Mouse (Mus musculus) spleen, adult 2 months (tissue): Measurements from ENCODE around the gene Chka. TPM values are rescaled to one million over a fixed set of nuclear protein-coding genes. Genes with fewer than 3 reads are reported as not detected.

Experiments
- DNase-seq, 2 experiments: peaks; one replicate each; pipeline versions ENCODE4 v3.0.0 to v3.0.0-alpha.2; 2012 to 2021; ENCODE audit warnings: low spot score in 2 of 2, low read depth in 1 of 2
- H3K27ac ChIP-seq: fragments of 200-500 bp; 2 replicates; pipeline ENCODE4 v1.5.1; 2012; ENCODE audit warnings: low read length, inconsistent platforms; ENCODE audit not compliant: insufficient read depth
- H3K27me3 ChIP-seq: fragments of 200-500 bp; 2 replicates; pipeline ENCODE4 v1.6.1; 2012; ENCODE audit warnings: mild to moderate bottlenecking, moderate library complexity, low read length, inconsistent platforms; ENCODE audit not compliant: control insufficient read depth, insufficient read depth
- H3K36me3 ChIP-seq: fragments of 200-500 bp; 2 replicates; pipeline ENCODE4 v1.6.1; 2012; ENCODE audit warnings: mild to moderate bottlenecking, low read length, inconsistent platforms; ENCODE audit not compliant: control insufficient read depth, insufficient read depth
- H3K4me1 ChIP-seq: fragments of 200-500 bp; 2 replicates; pipeline ENCODE4 v1.6.1; 2011; ENCODE audit warnings: inconsistent platforms; ENCODE audit not compliant: control insufficient read depth, insufficient read depth, insufficient read length
- H3K4me3 ChIP-seq: fragments of 200-500 bp; 2 replicates; pipeline ENCODE4 v1.5.1; 2011; ENCODE audit warnings: mild to moderate bottlenecking, inconsistent platforms; ENCODE audit not compliant: insufficient read depth, insufficient read length; ENCODE audit errors: extremely low read depth
- CTCF ChIP-seq: fragments of 200-500 bp; IDR thresholded peaks from 2 replicates; pipeline ENCODE4 v1.5.1; 2011; ENCODE audit warnings: mild to moderate bottlenecking, inconsistent platforms; ENCODE audit not compliant: insufficient read depth, insufficient read length, insufficient replicate concordance; ENCODE audit errors: extremely low read depth
- POLR2A ChIP-seq: fragments of 200-500 bp; IDR thresholded peaks from 2 replicates; pipeline ENCODE4 v1.6.1; 2011; ENCODE audit warnings: low read depth, low read length, inconsistent platforms
- WGBS: fragments of 180-500 bp; shearing (Covaris S2); methylation state at CpG from one replicate; pipeline ENCODE4 v1.1.7; 2018; 5-methylcytosine and 5-hydroxymethylcytosine counted together
- polyA plus RNA-seq: library from polyadenylated mRNA; depleted of rRNA; stranded (reverse); fragments of >200 nt; gene quantifications from 2 replicates; pipeline ENCODE4 v1.2.3, GENCODE M21; 2012

Chka gene
- polyA plus RNA-seq, 1 experiment = 21.2 TPM

- WGBS = 90% methylated on average over 7 of the region's 7 CpGs
- peaks cover 37% of the 10 kb centered on the region for H3K4me1 ChIP-seq
- no peak overlapping the region for H3K27ac ChIP-seq
Observed at GRCm38 (mm10) chr19:3924868-3925267, 73.3 kb downstream of the Chka start.

DNA sequence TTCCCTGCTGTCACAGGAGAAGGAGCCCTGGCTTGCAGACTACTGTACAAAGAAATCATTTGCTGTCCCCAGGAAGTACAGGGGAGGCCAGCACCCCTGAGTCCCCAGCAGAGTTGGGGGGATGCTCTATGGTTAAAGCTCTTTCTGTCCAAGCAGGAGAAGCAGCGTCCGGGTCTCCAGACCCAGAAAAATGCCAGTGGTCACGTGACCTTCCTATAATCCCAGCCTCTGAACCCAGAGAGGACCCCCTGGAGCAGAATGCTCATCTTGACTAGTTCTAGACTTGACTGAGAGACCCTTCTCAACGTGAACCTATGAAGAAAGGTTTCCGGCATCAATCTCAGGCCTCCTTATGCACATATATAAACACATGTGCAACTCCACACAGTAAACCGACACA lies 74.3 kb downstream of the Chka start:
- H3K4me3 ChIP-seq = no peak overlapping the region
- H3K27me3 ChIP-seq = no peaks in the 10 kb centered on the region
- peaks cover 44% of the 10 kb centered on the region for H3K4me1 ChIP-seq
- H3K27ac ChIP-seq = no peak overlapping the region
- no peak for DNase-seq
- WGBS = 90% methylated on average over 6 of the region's 6 CpGs
- TF ChIP-seq CTCF = no peak
- TF ChIP-seq POLR2A = no peak
- no peaks in the 10 kb centered on the region for H3K36me3 ChIP-seq

More at GRCm38 (mm10) chr19:3924868-3925267, 73.3 kb downstream of the Chka start:
- no peak overlapping the region for H3K4me3 ChIP-seq
- TF ChIP-seq POLR2A = no peak
- no peaks in the 10 kb centered on the region for H3K27me3 ChIP-seq
- H3K36me3 ChIP-seq = no peaks in the 10 kb centered on the region
- no peak for DNase-seq

GRCm38 (mm10) chr19:3926279-3926678 lies 74.7 kb downstream of the Chka start:
- Histone ChIP-seq H3K27ac (no peak overlapping the region), H3K4me1 (peaks cover 46% of the 10 kb centered on the region), H3K36me3 (no peaks in the 10 kb centered on the region), H3K4me3 (no peak overlapping the region), H3K27me3 (no peaks in the 10 kb centered on the region)
- 53% methylated on average over 3 of the region's 3 CpGs for WGBS
- DNase-seq = no peak
- TF ChIP-seq CTCF (no peak), POLR2A (no peak)

- H3K27ac ChIP-seq = no peak overlapping the region
- no peak overlapping the region for H3K4me3 ChIP-seq
- peaks cover 48% of the 10 kb centered on the region for H3K4me1 ChIP-seq
- no peaks in the 10 kb centered on the region for H3K27me3 ChIP-seq
- 66% methylated on average over 6 of the region's 6 CpGs for WGBS
- no peak for DNase-seq
- H3K36me3 ChIP-seq = no peaks in the 10 kb centered on the region
- no peak for TF ChIP-seq CTCF
- TF ChIP-seq POLR2A = no peak
Observed at GRCm38 (mm10) chr19:3926685-3927084, 75.1 kb downstream of the Chka start.

DNA sequence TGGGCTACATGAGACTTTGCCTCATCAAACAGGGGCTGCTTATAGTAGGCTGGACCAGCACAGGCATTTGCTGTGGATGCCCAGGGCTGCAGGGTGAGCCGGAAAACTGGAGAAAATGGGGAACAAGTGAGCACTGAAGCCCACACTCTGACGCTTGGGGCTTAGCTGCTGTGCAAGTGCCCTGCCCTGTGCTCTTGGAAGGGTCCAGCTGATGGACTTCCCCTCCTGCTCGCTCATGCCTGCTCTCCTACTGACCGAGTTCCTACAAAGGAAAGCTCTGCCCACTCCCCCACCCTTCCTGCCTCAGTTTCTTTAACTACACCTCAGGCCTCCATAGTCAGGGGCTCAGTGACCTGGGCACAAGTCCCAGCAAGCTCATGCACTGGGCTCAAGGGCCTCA lies 76.4 kb downstream of the Chka start:
- no peak for TF ChIP-seq POLR2A
- no peak for TF ChIP-seq CTCF
- H3K27ac ChIP-seq = no peak overlapping the region
- DNase-seq = no peak

GRCm38 (mm10) chr19:3928779-3929178 lies 77.2 kb downstream of the Chka start:
- Histone ChIP-seq H3K36me3 (no peaks in the 10 kb centered on the region), H3K4me3 (no peak overlapping the region), H3K27ac (peak overlapping the region; percentile 81), H3K4me1 (peaks cover 37% of the 10 kb centered on the region), H3K27me3 (no peaks in the 10 kb centered on the region)
- WGBS = 78% methylated on average over 4 of the region's 4 CpGs
- TF ChIP-seq CTCF = no peak
- TF ChIP-seq POLR2A = no peak
- no peak for DNase-seq

More for the DNA sequence above, 76.4 kb downstream of the Chka start:
- 85% methylated on average over 4 of the region's 4 CpGs for WGBS
- Histone ChIP-seq H3K27me3 (no peaks in the 10 kb centered on the region), H3K36me3 (no peaks in the 10 kb centered on the region), H3K4me1 (peaks cover 42% of the 10 kb centered on the region), H3K4me3 (no peak overlapping the region)

DNA sequence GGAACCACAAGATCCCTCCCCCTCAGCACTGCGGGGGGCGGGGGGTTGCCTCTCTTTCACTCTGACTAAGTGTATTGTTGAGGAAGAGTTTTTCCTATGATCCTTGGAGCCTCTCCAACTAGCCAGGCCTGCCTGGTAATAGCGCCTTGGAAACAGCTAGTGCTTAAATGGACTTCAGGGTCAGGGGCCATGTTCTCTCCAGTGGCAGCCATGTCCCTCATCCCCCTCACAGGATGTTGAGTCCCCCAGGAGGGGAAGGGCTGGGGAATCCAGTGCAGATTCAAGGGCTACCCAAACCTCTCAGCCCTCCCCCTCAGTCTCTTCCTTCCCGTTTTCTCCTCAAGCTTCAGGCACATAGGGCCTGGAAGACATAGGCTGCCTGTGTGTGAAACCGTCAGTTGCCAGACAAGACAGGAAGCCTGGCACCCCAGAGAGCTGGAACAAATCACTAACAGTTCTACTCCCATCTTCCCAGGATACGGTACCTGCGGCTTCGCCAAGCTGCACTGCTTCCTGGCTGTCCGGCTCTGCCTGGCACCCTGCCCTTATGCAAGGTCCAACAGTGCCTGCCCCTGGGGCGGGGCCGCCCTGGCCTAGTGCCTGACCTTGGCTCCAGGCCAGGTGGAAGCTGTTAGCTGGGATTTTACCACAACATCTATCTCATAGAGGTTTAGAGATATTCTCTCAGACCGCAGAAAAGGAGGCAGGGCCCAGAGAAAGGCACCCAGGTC lies 77.8 kb downstream of the Chka start, which contains the start of gene Aldh3b1:
Aldh3b1 (minus strand) TSS at position 598 of the 731 bp plus-strand sequence.
- Histone ChIP-seq H3K36me3 (no peaks in the 10 kb centered on the region), H3K4me3 (peak within 1 kb of the TSS; percentile 53; the same call in 1 of the 2 replicates), H3K27ac (peak within 1 kb of the TSS; percentile 81), H3K4me1 (peaks cover 36% of the 10 kb centered on the region; the same call in 1 of the 2 replicates), H3K27me3 (no peaks in the 10 kb centered on the region)
- WGBS = 21% methylated on average over 12 of the region's 12 CpGs
- TF ChIP-seq POLR2A = no peak
- TF ChIP-seq CTCF = no peak
- no peak for DNase-seq
